Mouse (Mus musculus) midbrain, embryonic 15.5 days (tissue): ENCODE measurements around the gene Higd1a. TPM values are rescaled to one million over a fixed set of nuclear protein-coding genes. Genes with fewer than 3 reads are reported as not detected.

Experiments
- ATAC-seq: fragments of 200-750 bp; cut with Nextera tagmentation; replicated peaks from 2 replicates; pipeline ENCODE4 v1.8.0; 2017; ENCODE audit warnings: moderate TSS enrichment
- H3K27ac ChIP-seq: fragments of 300-500 bp; sonication (generic); 2 replicates; pipeline ENCODE4 v1.5.1; 2015; ENCODE audit warnings: mild to moderate bottlenecking, inconsistent platforms
- H3K27me3 ChIP-seq: fragments of 300-500 bp; sonication (generic); replicated peaks from 2 replicates; pipeline ENCODE4 v1.6.1; 2015; ENCODE audit warnings: inconsistent platforms
- H3K36me3 ChIP-seq: fragments of 300-500 bp; sonication (generic); replicated peaks from 2 replicates; pipeline ENCODE4 v1.6.1; 2015; ENCODE audit warnings: inconsistent platforms
- H3K4me1 ChIP-seq: fragments of 300-500 bp; sonication (generic); 2 replicates; pipeline ENCODE4 v1.6.1; 2015; ENCODE audit warnings: inconsistent platforms
- H3K4me2 ChIP-seq: fragments of 300-500 bp; sonication (generic); 2 replicates; pipeline ENCODE4 v1.6.1; 2015; ENCODE audit warnings: inconsistent platforms, mild to moderate bottlenecking, moderate library complexity
- H3K4me3 ChIP-seq: fragments of 300-500 bp; sonication (generic); 2 replicates; pipeline ENCODE4 v1.5.1; 2015; ENCODE audit warnings: mild to moderate bottlenecking, inconsistent platforms
- H3K9ac ChIP-seq: fragments of 300-500 bp; sonication (generic); 2 replicates; pipeline ENCODE4 v1.6.1; 2015; ENCODE audit warnings: mild to moderate bottlenecking, inconsistent platforms
- H3K9me3 ChIP-seq: fragments of 300-500 bp; sonication (generic); 2 replicates; pipeline ENCODE4 v1.6.1; 2016; ENCODE audit warnings: inconsistent platforms
- WGBS: fragments of 180-500 bp; shearing (Covaris S2); methylation state at CpG from one replicate; pipeline ENCODE4 v1.1.7; 2015; ENCODE audit warnings: mixed read lengths; 5-methylcytosine and 5-hydroxymethylcytosine counted together
- polyA plus RNA-seq: library from polyadenylated mRNA; unstranded; fragments of >200 nt; fragmentation: Nextera tagmentation; extraction: Ambion mirVana; gene quantifications from 2 replicates; pipeline ENCODE4 v1.2.1, GENCODE M21; 2015

The Higd1a gene
- polyA plus RNA-seq, result 142 and 144 TPM in 2 replicates

GRCm38 (mm10) chr9:121858153-121858488, at the start of gene Higd1a:
TSS of gene Higd1a (minus strand) at chr9:121858362.
- Histone ChIP-seq H3K9me3 (no peaks in the 10 kb centered on the region), H3K27ac (peak within 1 kb of the TSS; percentile 97), H3K27me3 (no peaks in the 10 kb centered on the region), H3K9ac (peak within 1 kb of the TSS; percentile 93), H3K4me3 (peak within 1 kb of the TSS; percentile 88), H3K4me2 (peak within 1 kb of the TSS; percentile 91), H3K4me1 (peaks cover 19% of the 10 kb centered on the region), H3K36me3 (no peaks in the 10 kb centered on the region)
- ATAC-seq, result no peak
- WGBS, result 11% methylated on average over 6 of the region's 6 CpGs

DNA sequence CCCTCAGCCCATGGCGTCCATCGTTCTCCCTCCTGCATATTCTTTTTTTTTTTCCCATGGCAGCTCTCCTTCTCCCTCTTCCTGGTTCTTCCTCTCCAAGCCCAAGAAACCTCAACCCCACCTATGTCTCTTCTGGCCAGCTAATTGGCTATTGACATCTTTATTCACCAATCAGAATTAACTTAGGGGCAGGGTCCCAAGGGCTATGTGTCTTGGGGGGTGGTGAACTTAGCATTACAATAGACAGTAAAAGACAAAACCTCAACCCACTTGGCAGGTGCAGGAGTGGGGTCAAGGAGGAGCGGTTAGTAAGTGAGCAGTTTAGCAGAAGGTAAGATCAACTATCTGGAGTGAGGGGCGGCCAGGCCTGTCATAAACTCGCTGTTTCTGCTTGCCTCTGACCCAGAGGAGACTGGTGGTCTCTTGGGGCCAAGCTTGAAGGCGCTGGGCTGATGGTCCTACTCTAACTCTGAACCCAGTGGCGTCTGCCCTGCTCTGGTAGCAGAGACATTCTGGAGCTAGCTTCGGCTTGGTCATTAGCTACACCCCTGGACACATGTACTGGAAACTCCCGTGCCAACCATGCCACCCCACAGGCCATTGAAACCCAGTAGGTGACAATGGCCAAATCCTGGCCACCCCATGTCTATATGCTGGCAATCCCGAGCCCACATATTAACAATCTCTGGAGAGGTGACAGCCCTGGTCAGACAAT, 49.4 kb upstream of the Higd1a start:
- no peaks in the 10 kb centered on the region for H3K27me3 ChIP-seq
- no peaks in the 10 kb centered on the region for H3K36me3 ChIP-seq
- ATAC-seq, result no peak
- H3K9ac ChIP-seq, result no peak overlapping the region
- no peak overlapping the region for H3K27ac ChIP-seq
- H3K9me3 ChIP-seq, result no peaks in the 10 kb centered on the region
- WGBS, result 76% methylated on average over 10 of the region's 10 CpGs
- no peak overlapping the region for H3K4me3 ChIP-seq
- no peak overlapping the region for H3K4me2 ChIP-seq
- H3K4me1 ChIP-seq, result no peaks in the 10 kb centered on the region

DNA sequence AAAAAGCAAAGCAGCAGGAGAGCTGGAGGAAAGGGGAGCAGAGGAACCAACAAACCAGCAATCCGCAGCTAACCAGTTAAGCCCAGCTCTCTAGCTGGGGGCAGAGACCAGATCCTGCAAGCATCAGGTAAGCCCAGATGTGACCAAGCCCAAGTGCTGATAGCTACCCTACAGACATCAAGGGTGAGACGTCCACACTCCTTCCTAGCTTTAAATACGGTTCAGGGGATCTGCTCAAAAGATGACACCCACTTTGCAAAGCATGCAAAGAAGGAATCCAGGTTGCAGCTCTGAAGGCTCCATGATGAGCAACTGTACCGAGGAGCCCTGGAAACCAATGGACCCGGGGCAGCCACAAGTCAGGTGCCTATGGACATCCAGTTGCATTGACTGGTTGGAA, 48.3 kb upstream of the Higd1a start:
- H3K27me3 ChIP-seq, result no peaks in the 10 kb centered on the region
- no peak for ATAC-seq
- WGBS, result 87% methylated on average over 5 of the region's 5 CpGs
- no peak overlapping the region for H3K9ac ChIP-seq
- H3K4me2 ChIP-seq, result no peak overlapping the region
- H3K4me1 ChIP-seq, result no peaks in the 10 kb centered on the region
- no peaks in the 10 kb centered on the region for H3K9me3 ChIP-seq
- no peaks in the 10 kb centered on the region for H3K36me3 ChIP-seq
- H3K27ac ChIP-seq, result no peak overlapping the region
- H3K4me3 ChIP-seq, result no peak overlapping the region

DNA sequence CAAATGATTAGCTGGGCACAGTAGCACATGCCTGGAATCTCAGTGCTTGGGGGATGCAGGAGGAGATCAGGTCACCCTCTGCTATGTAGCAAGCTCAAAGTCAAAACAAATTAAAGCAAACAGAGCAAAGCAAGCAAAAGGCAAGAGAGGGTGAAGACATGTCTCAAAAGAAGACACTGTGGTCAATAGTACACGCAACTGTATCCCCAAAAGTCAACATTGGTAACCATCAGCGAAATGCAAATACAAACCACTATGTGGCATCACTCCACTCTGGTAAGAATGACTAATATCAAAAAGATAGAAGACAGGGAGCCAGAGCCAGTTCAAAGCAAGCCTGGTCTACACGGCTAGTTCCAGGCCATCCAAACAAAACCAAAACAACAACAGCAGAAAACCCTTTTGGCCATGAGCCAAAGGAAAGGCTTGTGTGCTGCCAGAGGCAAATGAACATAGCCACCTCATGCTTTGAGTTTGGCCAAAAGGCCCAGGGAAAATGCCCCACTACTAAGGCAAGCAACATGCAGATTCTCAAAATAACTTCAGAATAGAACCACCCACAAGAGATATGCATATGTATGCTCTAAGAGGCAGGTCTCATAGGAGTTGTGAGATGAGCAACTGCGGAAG, 47.5 kb upstream of the Higd1a start:
- WGBS, result 74% methylated on average over 4 of the region's 4 CpGs
- Histone ChIP-seq H3K4me2 (no peak overlapping the region), H3K27me3 (no peaks in the 10 kb centered on the region)

DNA sequence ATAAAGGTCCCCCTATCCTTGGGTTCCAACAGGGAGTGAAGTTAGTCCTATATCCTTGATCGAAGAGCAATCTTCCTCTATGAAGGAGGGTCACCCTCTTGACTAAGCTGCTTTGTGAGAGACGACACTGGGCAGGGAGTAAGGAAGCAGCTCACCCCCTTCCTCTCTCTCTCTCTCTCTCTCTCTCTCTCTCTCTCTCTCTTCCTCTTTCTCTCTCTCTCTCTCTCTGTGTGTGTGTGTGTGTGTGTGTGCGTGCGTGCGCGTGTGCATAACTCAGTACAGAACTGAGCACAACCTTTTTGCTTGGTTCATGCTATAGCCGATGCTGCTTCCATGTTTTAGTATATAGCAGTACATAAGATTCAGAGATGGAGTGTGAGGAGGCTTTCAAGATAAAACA, 46.8 kb upstream of the Higd1a start:
- no peaks in the 10 kb centered on the region for H3K36me3 ChIP-seq
- WGBS, result 89% methylated on average over 7 of the region's 7 CpGs
- ATAC-seq, result no peak
- no peak overlapping the region for H3K9ac ChIP-seq
- no peaks in the 10 kb centered on the region for H3K9me3 ChIP-seq
- H3K4me2 ChIP-seq, result no peak overlapping the region
- H3K27me3 ChIP-seq, result no peaks in the 10 kb centered on the region
- no peak overlapping the region for H3K4me3 ChIP-seq
- no peak overlapping the region for H3K27ac ChIP-seq
- no peaks in the 10 kb centered on the region for H3K4me1 ChIP-seq

More for the DNA sequence above, 47.5 kb upstream of the Higd1a start:
- no peaks in the 10 kb centered on the region for H3K9me3 ChIP-seq
- no peak overlapping the region for H3K9ac ChIP-seq
- H3K4me3 ChIP-seq, result no peak overlapping the region
- no peaks in the 10 kb centered on the region for H3K4me1 ChIP-seq
- no peak overlapping the region for H3K27ac ChIP-seq
- no peaks in the 10 kb centered on the region for H3K36me3 ChIP-seq
- ATAC-seq, result no peak

- Histone ChIP-seq H3K9me3 (no peaks in the 10 kb centered on the region), H3K4me3 (no peak overlapping the region), H3K9ac (no peak overlapping the region), H3K27me3 (no peaks in the 10 kb centered on the region), H3K4me1 (no peaks in the 10 kb centered on the region), H3K27ac (no peak overlapping the region), H3K36me3 (no peaks in the 10 kb centered on the region), H3K4me2 (no peak overlapping the region)
- 85% methylated on average over 4 of the region's 4 CpGs for WGBS
- ATAC-seq, result no peak
Observed at GRCm38 (mm10) chr9:121904319-121904718, 46.2 kb upstream of the Higd1a start.

DNA sequence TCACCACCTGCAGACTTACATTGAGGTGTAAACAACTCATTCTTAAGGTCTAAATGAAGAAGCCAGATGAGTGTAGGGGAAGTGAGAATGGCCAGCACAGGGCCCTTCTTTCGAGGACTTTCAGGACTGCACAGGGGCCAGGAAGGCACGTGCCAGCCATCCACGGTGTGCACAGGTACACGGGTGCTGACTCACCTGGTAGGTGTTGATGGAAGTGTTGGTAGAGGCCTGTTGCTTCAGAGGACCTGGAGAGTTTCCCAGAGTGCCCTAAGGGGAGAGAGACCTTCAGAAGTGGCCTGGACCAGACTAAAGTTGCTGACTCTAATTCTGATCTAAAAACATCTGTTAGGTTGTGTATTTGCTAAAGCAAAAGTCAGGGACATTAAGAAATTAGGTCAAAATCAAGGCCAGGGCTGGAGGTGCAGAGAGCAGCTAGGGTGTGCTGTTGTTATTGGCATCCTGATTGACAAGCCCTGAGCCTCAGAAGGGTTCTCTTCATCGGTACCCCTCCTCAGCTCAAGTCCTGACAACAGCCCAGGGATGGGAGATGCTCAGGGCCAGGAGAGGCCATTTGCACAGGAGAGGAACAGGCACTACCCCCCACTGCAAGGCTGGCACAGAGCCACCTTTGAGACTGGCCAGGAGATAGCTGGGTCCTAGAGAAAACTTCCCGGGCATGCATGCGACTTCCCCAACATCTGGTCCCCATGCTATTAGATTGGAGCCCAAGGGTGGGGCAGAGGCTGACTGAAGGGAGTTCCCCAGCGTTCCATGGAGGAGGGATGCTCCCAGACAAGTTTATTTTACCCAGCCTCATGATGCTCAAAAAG, 45.5 kb upstream of the Higd1a start:
- Histone ChIP-seq H3K36me3 (no peaks in the 10 kb centered on the region), H3K4me2 (no peak overlapping the region), H3K27me3 (no peaks in the 10 kb centered on the region), H3K9me3 (no peaks in the 10 kb centered on the region), H3K4me3 (no peak overlapping the region), H3K4me1 (no peaks in the 10 kb centered on the region), H3K9ac (no peak overlapping the region), H3K27ac (no peak overlapping the region)
- no peak for ATAC-seq
- WGBS, result 84% methylated on average over 8 of the region's 8 CpGs

- WGBS, result 77% methylated on average over 5 of the region's 5 CpGs
- no peak for ATAC-seq
- H3K4me3 ChIP-seq, result no peak overlapping the region
- H3K4me1 ChIP-seq, result no peaks in the 10 kb centered on the region
- no peak overlapping the region for H3K9ac ChIP-seq
- no peaks in the 10 kb centered on the region for H3K9me3 ChIP-seq
- H3K36me3 ChIP-seq, result no peaks in the 10 kb centered on the region
- no peak overlapping the region for H3K27ac ChIP-seq
- no peak overlapping the region for H3K4me2 ChIP-seq
- H3K27me3 ChIP-seq, result no peaks in the 10 kb centered on the region
Observed at GRCm38 (mm10) chr9:121901710-121902700, 43.8 kb upstream of the Higd1a start.

- H3K27ac ChIP-seq, result no peak overlapping the region
- H3K9me3 ChIP-seq, result no peaks in the 10 kb centered on the region
- H3K27me3 ChIP-seq, result no peaks in the 10 kb centered on the region
- 85% methylated on average over 5 of the region's 5 CpGs for WGBS
- no peak overlapping the region for H3K4me2 ChIP-seq
- no peak for ATAC-seq
- no peak overlapping the region for H3K9ac ChIP-seq
- H3K36me3 ChIP-seq, result no peaks in the 10 kb centered on the region
- no peaks in the 10 kb centered on the region for H3K4me1 ChIP-seq
- no peak overlapping the region for H3K4me3 ChIP-seq
Observed at GRCm38 (mm10) chr9:121900282-121900855, 42.2 kb upstream of the Higd1a start.

GRCm38 (mm10) chr9:121899306-121899705, 41.1 kb upstream of the Higd1a start:
- Histone ChIP-seq H3K4me2 (no peak overlapping the region), H3K27me3 (no peaks in the 10 kb centered on the region), H3K9me3 (no peaks in the 10 kb centered on the region), H3K4me1 (no peaks in the 10 kb centered on the region), H3K4me3 (no peak overlapping the region), H3K27ac (no peak overlapping the region), H3K36me3 (no peaks in the 10 kb centered on the region), H3K9ac (no peak overlapping the region)
- no peak for ATAC-seq
- 82% methylated on average over 6 of the region's 6 CpGs for WGBS

- no peaks in the 10 kb centered on the region for H3K27me3 ChIP-seq
- no peak within 1 kb of the TSS for H3K9ac ChIP-seq
- no peak for ATAC-seq
- 85% methylated on average over 9 of the region's 9 CpGs for WGBS
- no peak within 1 kb of the TSS for H3K4me2 ChIP-seq
- H3K4me3 ChIP-seq, result no peak within 1 kb of the TSS
- no peaks in the 10 kb centered on the region for H3K36me3 ChIP-seq
- no peak within 1 kb of the TSS for H3K27ac ChIP-seq
- H3K4me1 ChIP-seq, result no peaks in the 10 kb centered on the region
- no peaks in the 10 kb centered on the region for H3K9me3 ChIP-seq
Observed at GRCm38 (mm10) chr9:121898245-121898644, 40.1 kb upstream of the Higd1a start, which contains the start of gene Ackr2. TSS of gene Ackr2 (plus strand) at chr9:121898355.
